Mouse (Mus musculus): ENCODE measurements around the gene Btbd16.

GRCm38 (mm10) chr7:130726724-130727422 lies 47.0 kb upstream of the Btbd16 start:
- TF ChIP-seq CTCF (IDR thresholded peaks at IDR 0.05) (no peak), POLR2A (IDR thresholded peaks at IDR 0.05; ENCODE audit: insufficient read depth, low read depth, low read length) (no peak)

Data from heart, adult 2 months (tissue).